Mouse (Mus musculus) brain, embryonic 14.5 days (tissue): ENCODE results near the gene Wdr13.

ENCODE experiments used
- CTCF ChIP-seq: fragments of 200-500 bp; IDR thresholded peaks from 2 replicates; pipeline ENCODE4 v1.5.1; 2012; ENCODE audit warnings: inconsistent platforms, mild to moderate bottlenecking, moderate library complexity, borderline replicate concordance; ENCODE audit not compliant: insufficient read depth, insufficient read length; ENCODE audit errors: extremely low read depth
- POLR2A ChIP-seq: fragments of 200-500 bp; IDR thresholded peaks from 2 replicates; pipeline ENCODE4 v1.6.1; 2012; ENCODE audit warnings: mild to moderate bottlenecking, inconsistent platforms, borderline replicate concordance; ENCODE audit not compliant: poor library complexity, insufficient read depth, insufficient read length, severe bottlenecking; ENCODE audit errors: extremely low read depth

GRCm38 (mm10) chrX:8085611-8086010 is 47.1 kb downstream of the Wdr13 start:
- no peak for TF ChIP-seq CTCF
- TF ChIP-seq POLR2A = no peak
